Mouse (Mus musculus) MEL (cell line): Measurements from ENCODE around the gene Dhcr24. TPM values are rescaled to one million over a fixed set of nuclear protein-coding genes. Genes with fewer than 3 reads are reported as not detected.

Experiments
- DNase-seq: peaks from one replicate; pipeline ENCODE4 v3.0.0; 2011; ENCODE audit warnings: low read depth, low spot score
- H3K27ac ChIP-seq: 2 replicates; pipeline ENCODE4 v1.5.1; 2012; ENCODE audit warnings: low read depth, mild to moderate bottlenecking, control low read depth, low read length, moderate library complexity; ENCODE audit not compliant: control insufficient read depth
- H3K27me3 ChIP-seq, 2 experiments: fragments of 150-350 bp in 1 of 2; sonication (generic) in 1 of 2; 2 replicates each; pipeline ENCODE4 v1.6.1; 2012; ENCODE audit warnings: low read length in 2 of 2, mild to moderate bottlenecking in 2 of 2, improper control_type of control experiment in 1 of 2, moderate library complexity in 1 of 2; ENCODE audit not compliant: insufficient read depth in 2 of 2, control insufficient read depth in 1 of 2
- H3K36me3 ChIP-seq, 2 experiments: 2 replicates each; pipeline ENCODE4 v1.6.1; 2012 to 2014; ENCODE audit warnings: low read length in 2 of 2, improper control_type of control experiment in 1 of 2, inconsistent platforms in 1 of 2, mild to moderate bottlenecking in 1 of 2; ENCODE audit not compliant: insufficient read depth in 2 of 2, control insufficient read depth in 1 of 2
- H3K4me1 ChIP-seq, 2 experiments: fragments of 150-350 bp in 1 of 2; sonication (generic) in 1 of 2; 2 replicates each; pipeline ENCODE4 v1.6.1; 2012; ENCODE audit warnings: low read length in 2 of 2, improper control_type of control experiment in 1 of 2, mild to moderate bottlenecking in 1 of 2; ENCODE audit not compliant: insufficient read depth in 2 of 2, control insufficient read depth in 1 of 2
- H3K4me3 ChIP-seq, 2 experiments: fragments of 150-350 bp in 1 of 2; sonication (generic) in 1 of 2; 2 replicates each; pipeline ENCODE4 v1.5.1; 2012; ENCODE audit warnings: low read depth in 2 of 2, low read length in 2 of 2, mild to moderate bottlenecking in 2 of 2, moderate library complexity in 2 of 2, control low read depth in 1 of 2, improper control_type of control experiment in 1 of 2; ENCODE audit not compliant: control insufficient read depth in 1 of 2, insufficient read depth in 1 of 2
- H3K79me2 ChIP-seq: 2 replicates; pipeline ENCODE4 v1.6.1; 2012; ENCODE audit warnings: mild to moderate bottlenecking, low read length, moderate library complexity; ENCODE audit not compliant: control insufficient read depth, poor library complexity, insufficient read depth
- H3K9ac ChIP-seq: 2 replicates; pipeline ENCODE4 v1.6.1; 2012; ENCODE audit warnings: low read depth, mild to moderate bottlenecking, control low read depth, low read length, moderate library complexity; ENCODE audit not compliant: control insufficient read depth, poor library complexity, severe bottlenecking
- H3K9me3 ChIP-seq: fragments of 150-350 bp; sonication (generic); replicated peaks from 2 replicates; pipeline ENCODE4 v1.6.1; 2012; ENCODE audit warnings: mild to moderate bottlenecking, low read length, improper control_type of control experiment, moderate library complexity; ENCODE audit not compliant: insufficient read depth
- BHLHE40 ChIP-seq: IDR thresholded peaks from 2 replicates; pipeline ENCODE4 v1.6.1; 2012; ENCODE audit warnings: low read depth, mild to moderate bottlenecking, inconsistent platforms, low read length, improper control_type of control experiment, borderline replicate concordance
- EP300 ChIP-seq, 2 experiments: IDR thresholded peaks; 2 replicates each; pipeline ENCODE4 v1.6.1; 2011; ENCODE audit warnings: improper control_type of control experiment in 2 of 2, low read length in 2 of 2, low read depth in 1 of 2, mild to moderate bottlenecking in 1 of 2
- HCFC1 ChIP-seq: IDR thresholded peaks from 2 replicates; pipeline ENCODE4 v1.6.1; 2012; ENCODE audit warnings: low read depth, mild to moderate bottlenecking, inconsistent platforms, low read length, improper control_type of control experiment, moderate library complexity
- KAT2A ChIP-seq: conservative IDR thresholded peaks from 2 replicates; pipeline ENCODE4 v1.6.1; 2012; ENCODE audit warnings: low read depth, low read length, improper control_type of control experiment, inconsistent platforms
- MEF2A ChIP-seq: IDR thresholded peaks from 2 replicates; pipeline ENCODE4 v1.6.1; 2014; ENCODE audit warnings: low read depth, mild to moderate bottlenecking, inconsistent platforms, low read length, improper control_type of control experiment; ENCODE audit not compliant: poor library complexity, insufficient replicate concordance, severe bottlenecking; ENCODE audit errors: extremely low read depth
- MXI1 ChIP-seq: IDR thresholded peaks from 2 replicates; pipeline ENCODE4 v1.6.1; 2011; ENCODE audit warnings: mild to moderate bottlenecking, low read depth, low read length, improper control_type of control experiment
- MYB ChIP-seq: IDR thresholded peaks from 2 replicates; pipeline ENCODE4 v1.6.1; 2011; ENCODE audit warnings: mild to moderate bottlenecking, low read depth, low read length, improper control_type of control experiment
- NELFE ChIP-seq: IDR thresholded peaks from 2 replicates; pipeline ENCODE4 v1.6.1; 2011; ENCODE audit warnings: low read depth, low read length, improper control_type of control experiment
- NRF1 ChIP-seq: IDR thresholded peaks from 2 replicates; pipeline ENCODE4 v1.6.1; 2014; ENCODE audit warnings: low read depth, mild to moderate bottlenecking, inconsistent platforms, low read length, improper control_type of control experiment, moderate library complexity; ENCODE audit not compliant: poor library complexity, insufficient read depth, severe bottlenecking
- POLR2A ChIP-seq, 2 experiments: IDR thresholded peaks; 2 replicates each; pipeline ENCODE4 v1.6.1; 2011 to 2012; ENCODE audit warnings: low read length in 2 of 2, mild to moderate bottlenecking in 2 of 2, control low read depth in 1 of 2, improper control_type of control experiment in 1 of 2, low read depth in 1 of 2, moderate library complexity in 1 of 2; ENCODE audit not compliant: control insufficient read depth in 1 of 2, insufficient read depth in 1 of 2, poor library complexity in 1 of 2
- POLR2AphosphoS2 ChIP-seq: IDR thresholded peaks from 2 replicates; pipeline ENCODE4 v1.6.1; 2011; ENCODE audit warnings: low read length, improper control_type of control experiment
- POLR2AphosphoS5 ChIP-seq: IDR thresholded peaks from 2 replicates; pipeline ENCODE4 v1.6.1; 2012; ENCODE audit warnings: low read depth, borderline replicate concordance, mild to moderate bottlenecking, inconsistent platforms, low read length, moderate library complexity, mixed read lengths
- RCOR1 ChIP-seq: IDR thresholded peaks from 2 replicates; pipeline ENCODE4 v1.6.1; 2012; ENCODE audit warnings: low read depth, mild to moderate bottlenecking, inconsistent platforms, low read length, improper control_type of control experiment
- SIN3A ChIP-seq: IDR thresholded peaks from 2 replicates; pipeline ENCODE4 v1.6.1; 2012; ENCODE audit warnings: low read length, improper control_type of control experiment, inconsistent platforms
- TAL1 ChIP-seq: IDR thresholded peaks from 2 replicates; pipeline ENCODE4 v1.6.1; 2012; ENCODE audit warnings: mild to moderate bottlenecking, inconsistent platforms, low read length, moderate library complexity, mixed read lengths
- TCF12 ChIP-seq: IDR thresholded peaks from 2 replicates; pipeline ENCODE4 v1.6.1; 2014; ENCODE audit warnings: low read depth, mild to moderate bottlenecking, inconsistent platforms, low read length, improper control_type of control experiment, moderate library complexity
- USF1 ChIP-seq: IDR thresholded peaks from 2 replicates; pipeline ENCODE4 v1.6.1; 2014; ENCODE audit warnings: low read depth, mild to moderate bottlenecking, inconsistent platforms, low read length, improper control_type of control experiment, moderate library complexity
- ZC3H11A ChIP-seq: IDR thresholded peaks from 2 replicates; pipeline ENCODE4 v1.6.1; 2012; ENCODE audit warnings: low read depth, mild to moderate bottlenecking, inconsistent platforms, low read length, improper control_type of control experiment
- ZKSCAN1 ChIP-seq: IDR thresholded peaks from 2 replicates; pipeline ENCODE4 v1.6.1; 2012; ENCODE audit warnings: low read depth, mild to moderate bottlenecking, inconsistent platforms, low read length, improper control_type of control experiment, moderate library complexity
- polyA plus RNA-seq, 2 experiments: library from polyadenylated mRNA; stranded (reverse) in 1 of 2; unstranded in 1 of 2; fragments of >175 nt in 1 of 2; fragments of >200 nt in 1 of 2; gene quantifications; 2 replicates each; pipeline versions ENCODE4 v1.2.1 to v1.2.4; 2012; ENCODE audit warnings: low replicate concordance in 2 of 2, low read depth in 1 of 2; ENCODE audit not compliant: insufficient read length in 2 of 2, insufficient read depth in 1 of 2, missing spikeins in 1 of 2
- total RNA-seq: library from RNA; depleted of rRNA; stranded (reverse); fragments of 300-350 nt; gene quantifications from 2 replicates; pipeline ENCODE4 v1.2.3, GENCODE M21; 2012

Dhcr24 gene
- total and polyA plus RNA-seq, 3 experiments: 39.2 to 63.0 TPM; not detected in 1

GRCm38 (mm10) chr4:106557978-106558377 lies 2.9 kb upstream of the Dhcr24 start:
- H3K36me3 ChIP-seq: no peaks in the 10 kb centered on the region
- H3K9me3 ChIP-seq: no peaks in the 10 kb centered on the region
- no peak overlapping the region for H3K27ac ChIP-seq
- DNase-seq: no peak
- no peak overlapping the region for H3K4me3 ChIP-seq
- H3K4me1 ChIP-seq: peaks cover 0 to 12% of the 10 kb centered on the region in 2 experiments; a peak in 2 of 4 replicates
- TF ChIP-seq POLR2A (IDR thresholded peaks at IDR 0.05; ENCODE audit: control insufficient read depth in 1 of 2, insufficient read depth in 1 of 2, low read depth in 1 of 2, low read length in 2 of 2, poor library complexity in 1 of 2): no peak
- no peak for TF ChIP-seq ZKSCAN1
- TF ChIP-seq MYB: no peak
- no peak for TF ChIP-seq MXI1
- TF ChIP-seq KAT2A: no peak
- no peak for TF ChIP-seq BHLHE40
- TF ChIP-seq POLR2AphosphoS2: no peak
- no peak for TF ChIP-seq TCF12
- TF ChIP-seq TAL1: no peak
- no peak for TF ChIP-seq NELFE
- no peak for TF ChIP-seq RCOR1
- TF ChIP-seq ZC3H11A: no peak
- no peak for TF ChIP-seq SIN3A
- no peak for TF ChIP-seq HCFC1
- no peak for TF ChIP-seq POLR2AphosphoS5
- H3K9ac ChIP-seq: no peak overlapping the region
- H3K79me2 ChIP-seq: 0 out of 2 replicates have a peak, but pooled peaks cover 3% of the 10 kb centered on the region
- peaks cover 4% of the 10 kb centered on the region in 2 experiments; a peak in 3 of 4 replicates for H3K27me3 ChIP-seq

GRCm38 (mm10) chr4:106559343-106560212 lies 1.3 kb upstream of the Dhcr24 start:
- TF ChIP-seq NRF1 (no peak), EP300 (IDR thresholded peaks at IDR 0.05; ENCODE audit: low read depth in 1 of 2, low read length in 2 of 2) (no peak), MEF2A (no peak), TAL1 (no peak), USF1 (no peak), POLR2AphosphoS5 (no peak)
- DNase-seq: no peak
- 0 out of 2 replicates have a peak, but pooled peaks cover 3% of the 10 kb centered on the region for H3K79me2 ChIP-seq
- H3K4me1 ChIP-seq: peaks cover 0 to 16% of the 10 kb centered on the region in 2 experiments; a peak in 2 of 4 replicates
- H3K9me3 ChIP-seq: no peaks in the 10 kb centered on the region
- H3K27ac ChIP-seq: no peak overlapping the region
- peaks cover 1 to 2% of the 10 kb centered on the region in 2 experiments; a peak in 2 of 4 replicates for H3K27me3 ChIP-seq
- H3K36me3 ChIP-seq: no peaks in the 10 kb centered on the region
- no peak overlapping the region for H3K4me3 ChIP-seq
- H3K9ac ChIP-seq: no peak overlapping the region
